Mouse (Mus musculus) layer of hippocampus, adult 9-11 months (tissue): ENCODE data around the gene Arhgef10l.

Source experiments
- DNase-seq: peaks from one replicate; pipeline ENCODE4 v3.0.0; 2022

The Arhgef10l gene

DNA sequence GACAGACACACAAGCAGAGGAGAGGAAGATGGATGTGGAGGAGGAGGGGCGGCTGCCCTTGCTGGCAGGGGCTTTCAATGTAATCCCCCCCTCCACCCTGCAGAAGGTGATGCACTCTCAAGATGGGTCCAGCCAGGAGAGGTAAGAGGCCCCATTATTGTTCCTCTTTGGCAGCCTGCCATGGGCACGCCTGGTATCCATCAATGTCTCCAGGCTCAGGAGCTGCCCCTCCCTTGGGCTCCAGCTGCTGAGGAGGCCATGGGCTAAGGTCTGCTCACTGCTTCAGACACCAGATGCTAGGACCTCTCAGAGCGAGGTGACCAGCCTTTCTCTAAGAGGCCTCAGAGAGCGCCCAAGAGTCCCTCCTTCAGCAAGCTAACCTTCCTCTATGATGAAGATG, 152.0 kb downstream of the Arhgef10l start:
- DNase-seq, result no peak

- no peak for DNase-seq
Measured at GRCm38 (mm10) chr4:140509856-140510255, 156.0 kb downstream of the Arhgef10l start.

DNA sequence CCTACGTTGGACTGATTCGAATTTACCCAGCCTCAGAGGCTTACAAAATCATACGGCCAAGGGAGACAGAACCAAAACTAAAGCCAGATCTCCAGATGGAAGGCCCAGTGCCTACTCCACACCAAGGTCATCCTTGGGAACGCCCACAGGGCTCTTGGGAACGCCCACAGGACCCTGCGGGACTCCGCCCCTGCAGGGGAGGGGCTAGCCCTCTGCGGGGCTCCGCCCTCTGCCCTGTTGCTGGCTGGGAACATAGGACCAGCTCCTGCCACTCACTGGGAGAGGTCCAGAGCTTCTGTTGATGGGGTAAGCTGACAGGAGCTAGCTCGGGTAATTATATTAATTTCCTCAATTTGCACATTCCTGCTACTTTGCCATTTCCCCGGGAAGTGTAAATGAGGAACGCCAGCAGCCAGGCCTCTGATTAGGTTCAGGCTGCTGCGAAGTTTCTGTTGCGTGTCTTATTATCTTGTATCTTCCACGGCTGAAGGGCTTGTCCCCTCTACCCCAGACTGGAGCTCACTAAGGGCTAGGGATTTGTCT, 158.6 kb downstream of the Arhgef10l start:
- no peak for DNase-seq

GRCm38 (mm10) chr4:140505608-140506002, 160.2 kb downstream of the Arhgef10l start:
- no peak for DNase-seq

DNA sequence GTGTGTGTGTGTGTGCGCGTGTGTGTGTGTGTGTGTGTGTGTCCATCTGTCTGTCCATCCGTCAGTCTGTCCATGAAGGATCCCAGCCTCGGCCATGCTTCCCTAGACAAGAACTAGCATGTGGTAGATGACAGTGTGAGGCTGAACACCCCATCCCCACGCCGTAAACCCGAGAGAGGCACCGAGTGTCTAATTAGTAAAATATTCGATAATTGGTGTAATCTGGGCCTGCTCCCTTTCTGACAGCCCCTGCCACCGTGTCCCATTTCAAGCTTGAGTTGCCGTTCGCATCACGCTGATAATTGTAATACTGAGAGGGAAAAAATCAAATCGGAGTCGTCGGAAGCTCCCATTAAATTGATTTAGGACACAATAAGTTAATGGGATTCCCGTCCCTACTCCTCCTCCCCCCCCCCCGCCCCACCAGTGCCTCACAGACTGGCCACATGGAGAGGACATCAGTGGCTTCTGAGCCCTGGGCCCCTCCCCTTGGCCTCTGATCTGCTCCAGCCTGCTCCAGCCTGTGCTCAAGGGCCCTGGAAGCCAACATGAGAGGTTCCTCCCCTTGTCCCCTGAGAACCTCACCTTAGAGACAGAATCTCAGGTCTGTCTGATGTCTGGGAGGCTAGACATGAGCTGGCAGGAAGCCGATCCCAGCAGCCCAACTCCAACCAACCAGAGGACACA, 160.7 kb downstream of the Arhgef10l start:
- DNase-seq, result no peak

DNA sequence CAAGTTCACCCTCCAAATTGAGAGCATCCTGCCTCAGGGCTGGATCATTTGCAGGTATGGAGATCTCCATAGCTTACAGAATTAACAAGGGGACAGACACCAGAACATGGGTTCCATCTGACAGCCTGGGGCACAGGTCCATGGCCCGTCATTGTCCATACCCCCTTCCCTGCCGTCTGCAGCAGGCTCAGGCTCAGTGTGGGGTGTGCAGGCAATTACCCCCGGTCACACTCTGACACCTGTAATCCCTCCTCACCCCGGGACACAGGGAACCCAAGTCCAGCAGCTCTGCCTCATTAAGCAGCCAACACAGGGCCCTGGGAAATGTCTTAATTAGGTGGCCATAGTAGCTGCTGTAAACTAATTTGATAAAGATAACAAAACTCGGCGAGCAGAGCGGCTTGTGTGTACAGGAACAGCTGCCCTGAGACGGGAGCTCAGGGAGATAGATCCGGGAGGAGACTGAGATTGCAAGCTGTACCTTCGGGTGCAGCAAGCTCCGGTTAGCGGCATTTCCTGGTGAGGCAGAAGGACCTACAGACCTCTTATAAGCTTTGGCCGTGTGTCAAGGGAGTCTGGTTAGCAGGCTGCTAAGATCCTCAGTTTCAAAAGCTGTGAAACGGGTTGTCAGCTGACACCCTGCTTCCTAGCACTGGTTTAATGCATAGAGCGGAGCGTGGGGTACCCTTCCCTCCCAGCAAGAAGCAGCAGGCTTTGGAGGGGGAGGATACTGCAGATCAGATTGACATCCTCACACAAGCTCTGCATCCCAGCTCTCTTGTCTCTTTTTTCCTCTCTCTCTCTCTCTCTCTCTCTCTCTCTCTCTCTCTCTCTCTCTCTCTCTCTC, 161.5 kb downstream of the Arhgef10l start:
- DNase-seq, result peak; percentile 35

GRCm38 (mm10) chr4:140500766-140501165, 165.0 kb downstream of the Arhgef10l start:
- no peak for DNase-seq

GRCm38 (mm10) chr4:140499571-140499970, 166.2 kb downstream of the Arhgef10l start:
- DNase-seq, result no peak

DNA sequence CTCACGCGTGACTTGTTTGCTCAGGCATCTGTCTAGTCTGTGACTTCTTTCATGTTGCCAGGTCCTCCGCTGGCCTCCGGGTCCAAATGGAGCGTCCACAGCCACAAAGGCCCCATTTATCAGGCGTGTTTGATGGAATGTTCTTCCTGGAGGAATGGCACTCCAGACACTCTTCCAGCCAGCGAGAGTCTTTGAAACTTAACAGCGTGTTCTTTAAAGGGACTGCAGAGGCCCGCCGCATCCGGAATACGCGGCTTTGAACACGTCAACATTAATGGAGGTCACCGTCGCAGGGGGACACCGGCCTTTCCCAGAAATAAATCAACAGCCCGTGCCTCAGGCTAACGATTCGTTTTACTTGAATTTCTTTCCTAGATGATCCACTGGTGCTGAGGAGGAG, 168.6 kb downstream of the Arhgef10l start:
- DNase-seq, result no peak

GRCm38 (mm10) chr4:140491555-140491954, 174.3 kb downstream of the Arhgef10l start:
- no peak for DNase-seq

- DNase-seq, result no peak
Measured at GRCm38 (mm10) chr4:140485442-140485841, 180.4 kb downstream of the Arhgef10l start.

DNA sequence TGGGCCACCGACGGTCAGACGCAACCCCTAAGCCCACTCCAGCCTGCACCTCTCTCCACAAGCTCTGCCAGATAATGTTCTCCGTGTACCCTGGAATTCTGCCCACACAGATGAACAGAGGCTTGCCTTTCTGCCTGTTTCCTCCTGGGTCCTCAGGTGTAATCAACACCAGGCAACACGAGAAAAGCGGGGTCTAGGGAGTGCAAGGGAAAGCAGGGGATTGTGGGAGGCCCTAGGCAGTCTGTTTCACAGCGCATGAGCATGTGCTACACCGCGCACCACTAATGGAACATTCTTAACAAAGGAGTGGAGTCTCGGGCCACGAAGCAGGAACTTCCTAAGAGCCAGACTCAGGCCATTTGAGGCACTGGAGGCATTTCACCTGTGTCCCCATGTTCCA, 182.7 kb downstream of the Arhgef10l start:
- DNase-seq, result no peak

GRCm38 (mm10) chr4:140480369-140481067, 185.3 kb downstream of the Arhgef10l start:
- no peak for DNase-seq

- DNase-seq, result no peak
Measured at GRCm38 (mm10) chr4:140475194-140475593, 190.6 kb downstream of the Arhgef10l start.

DNA sequence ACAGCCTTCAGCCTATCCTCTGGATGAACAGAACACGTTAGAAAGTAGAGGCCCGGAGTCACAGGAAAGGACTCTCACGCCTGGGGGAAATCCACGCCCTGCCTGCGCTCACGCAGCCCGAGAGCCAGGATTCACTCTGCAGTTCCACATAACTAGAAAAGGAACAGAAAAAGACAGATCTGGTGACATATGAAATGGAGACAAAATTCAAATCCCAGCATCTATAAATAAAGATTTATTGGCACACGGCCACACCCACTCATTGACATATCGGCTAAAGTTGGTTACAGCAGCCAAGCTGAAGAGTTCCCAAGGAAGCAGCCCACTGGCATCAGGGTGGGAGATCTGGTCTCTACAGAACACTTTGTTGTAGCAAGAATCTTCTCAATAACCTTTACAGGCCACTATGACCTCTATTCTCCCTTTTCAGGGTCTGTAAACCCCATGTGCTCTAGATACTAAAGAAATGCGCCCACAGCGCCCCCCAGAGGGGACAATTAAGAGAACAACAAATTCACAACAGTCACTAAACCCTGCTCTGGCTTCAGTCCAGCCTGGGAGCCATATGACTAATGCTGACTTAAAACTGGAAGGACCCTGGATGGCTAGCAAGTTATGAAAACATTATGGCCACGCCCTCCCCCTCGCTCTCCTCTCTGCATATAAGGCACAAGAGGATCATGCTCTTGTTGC, 195.9 kb downstream of the Arhgef10l start:
- DNase-seq, result peak; percentile 68

- DNase-seq, result no peak
Measured at GRCm38 (mm10) chr4:140467254-140467791, 198.5 kb downstream of the Arhgef10l start.
